Mouse (Mus musculus) adrenal gland, postnatal 25 days (tissue): ENCODE results near the gene Pcbp2. TPM values are rescaled to one million over a fixed set of nuclear protein-coding genes. Genes with fewer than 3 reads are reported as not detected.
A peak's percentile ranks its signal among the peaks of the same experiment; 100 is the strongest.

Experiments
- DNase-seq: peaks from one replicate; pipeline ENCODE4 v3.0.0; 2021; ENCODE audit warnings: mixed read lengths
- total RNA-seq: library from RNA; stranded (reverse); gene quantifications from 2 replicates; pipeline ENCODE4 v1.2.3, GENCODE M21; 2021

The Pcbp2 gene
- total RNA-seq, 1 experiment from 2014 or later, result 747 TPM

DNA sequence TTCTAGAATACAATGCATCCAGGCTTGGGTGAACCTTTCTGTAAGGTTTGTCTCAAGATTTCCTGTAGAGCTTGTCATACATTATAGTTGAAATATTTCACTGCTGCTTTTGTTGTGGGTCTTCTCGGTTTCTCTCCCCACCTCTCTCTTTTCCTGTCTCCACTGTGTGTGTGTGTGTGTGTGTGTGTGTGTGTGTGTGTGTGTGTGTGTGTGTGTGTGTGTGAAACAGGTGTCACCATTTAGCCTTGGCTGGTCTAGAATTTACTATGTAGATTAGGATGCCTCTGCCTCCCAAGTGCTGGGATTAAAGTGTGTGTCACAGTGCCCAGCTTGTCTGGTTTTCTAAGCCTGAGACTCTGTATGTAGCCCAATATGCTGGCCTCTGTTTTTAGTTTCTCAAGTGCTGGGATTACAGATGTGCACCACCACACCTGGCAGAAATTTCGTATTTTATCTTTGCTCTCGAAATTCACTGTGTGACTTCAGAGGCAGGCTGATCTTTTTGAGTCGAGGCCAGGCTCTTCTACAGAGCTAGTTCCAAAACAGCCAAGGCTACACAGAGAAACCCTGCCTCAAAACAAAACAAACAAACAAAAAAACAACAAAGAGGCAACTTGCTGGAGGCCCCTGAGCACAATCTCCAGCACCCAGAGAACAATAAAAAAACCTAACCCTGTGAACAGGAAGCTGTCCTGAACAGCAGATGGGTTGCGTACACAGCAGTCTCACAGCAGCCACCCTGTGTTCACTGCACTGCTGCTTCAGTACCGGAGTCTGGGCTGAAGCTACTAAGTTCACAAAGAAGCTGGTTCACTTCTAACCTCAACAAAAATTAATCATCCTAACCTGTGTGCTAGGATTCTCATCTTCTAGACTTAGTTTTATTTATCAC lies 56.0 kb downstream of the Pcbp2 start:
- DNase-seq, result no peak

- no peak for DNase-seq
Measured at GRCm38 (mm10) chr15:102527936-102528335, 57.6 kb downstream of the Pcbp2 start.

- DNase-seq, result no peak
Measured at GRCm38 (mm10) chr15:102528396-102528795, 58.1 kb downstream of the Pcbp2 start.

- DNase-seq, result no peak
Measured at GRCm38 (mm10) chr15:102530566-102530965, 60.2 kb downstream of the Pcbp2 start.

DNA sequence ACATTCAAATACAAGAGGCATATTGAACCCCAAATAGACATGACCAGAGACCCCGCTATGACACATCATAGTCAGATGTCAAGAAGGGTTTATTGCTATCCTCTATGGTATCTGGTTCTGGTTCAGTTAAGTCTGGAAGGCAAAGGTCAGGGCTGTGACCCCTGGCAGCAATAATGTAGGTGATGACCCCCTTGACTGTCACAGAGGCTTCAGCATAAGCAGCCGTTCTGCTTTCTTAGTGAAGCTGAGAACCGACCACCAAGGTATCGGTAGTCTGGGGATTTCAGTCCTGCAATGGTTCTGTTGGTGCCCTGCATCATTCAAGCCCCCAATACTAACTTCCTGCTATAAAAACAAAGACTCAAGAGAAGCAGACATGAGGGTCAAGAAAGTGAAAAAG lies 61.2 kb downstream of the Pcbp2 start:
- DNase-seq, result no peak

- no peak for DNase-seq
Measured at GRCm38 (mm10) chr15:102532106-102532900, 62.0 kb downstream of the Pcbp2 start.

DNA sequence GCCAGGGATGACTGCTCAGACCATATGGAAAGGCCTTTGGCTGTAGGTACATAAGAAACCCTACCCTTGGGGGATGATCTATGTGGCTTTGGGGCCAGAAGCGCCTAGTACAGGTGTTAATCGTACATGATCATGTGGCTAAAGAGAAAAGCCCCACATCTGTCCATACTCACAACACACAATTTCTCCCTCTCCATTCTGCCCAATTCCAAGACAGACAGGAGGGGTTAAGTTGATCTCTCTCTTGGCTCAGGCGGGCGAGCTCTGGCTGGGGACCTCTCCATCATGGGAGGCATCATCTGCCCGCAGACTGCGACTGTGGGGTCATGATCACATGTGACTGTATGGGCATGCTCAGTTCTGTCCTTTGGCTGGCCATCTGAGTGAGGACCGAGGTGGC lies 63.6 kb downstream of the Pcbp2 start:
- no peak for DNase-seq

DNA sequence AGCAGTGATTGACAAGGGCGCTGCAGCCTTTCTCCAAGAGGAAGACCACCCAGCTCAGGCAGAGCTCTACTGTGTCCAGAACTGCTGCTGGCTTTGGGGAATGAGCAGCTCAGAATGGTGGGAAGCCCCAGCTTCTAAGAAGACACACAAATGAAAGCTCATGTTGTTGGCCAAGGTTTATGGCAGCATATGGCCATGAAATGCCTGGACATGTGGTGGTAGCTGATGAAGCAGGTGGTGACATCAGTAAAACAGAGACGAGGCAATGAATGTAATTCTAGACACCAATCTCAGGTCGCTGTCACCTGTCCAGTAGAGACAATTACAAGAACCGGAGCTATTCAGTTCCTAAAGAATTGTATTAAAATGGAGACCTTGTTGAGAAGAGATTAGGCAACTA lies 74.5 kb downstream of the Pcbp2 start:
- DNase-seq, result no peak

DNA sequence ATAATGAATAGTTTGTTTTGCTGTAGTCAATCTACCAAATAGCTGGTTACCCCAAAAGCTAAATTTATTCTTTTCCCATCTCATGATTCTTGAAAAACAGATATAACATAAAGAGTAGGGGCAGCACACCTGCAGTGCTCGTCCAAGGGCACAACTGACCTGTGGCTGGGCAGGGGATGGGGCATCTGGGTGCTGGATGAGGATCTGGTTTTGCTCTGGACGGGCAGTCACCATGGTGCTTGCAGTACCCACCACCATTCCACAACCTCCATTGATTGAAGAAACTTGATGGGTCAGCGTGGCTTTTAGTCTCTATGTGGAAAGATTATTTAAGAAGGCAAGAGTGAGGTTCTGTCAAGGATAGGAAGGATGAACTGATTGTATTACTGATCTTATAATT lies 75.9 kb downstream of the Pcbp2 start:
- no peak for DNase-seq

DNA sequence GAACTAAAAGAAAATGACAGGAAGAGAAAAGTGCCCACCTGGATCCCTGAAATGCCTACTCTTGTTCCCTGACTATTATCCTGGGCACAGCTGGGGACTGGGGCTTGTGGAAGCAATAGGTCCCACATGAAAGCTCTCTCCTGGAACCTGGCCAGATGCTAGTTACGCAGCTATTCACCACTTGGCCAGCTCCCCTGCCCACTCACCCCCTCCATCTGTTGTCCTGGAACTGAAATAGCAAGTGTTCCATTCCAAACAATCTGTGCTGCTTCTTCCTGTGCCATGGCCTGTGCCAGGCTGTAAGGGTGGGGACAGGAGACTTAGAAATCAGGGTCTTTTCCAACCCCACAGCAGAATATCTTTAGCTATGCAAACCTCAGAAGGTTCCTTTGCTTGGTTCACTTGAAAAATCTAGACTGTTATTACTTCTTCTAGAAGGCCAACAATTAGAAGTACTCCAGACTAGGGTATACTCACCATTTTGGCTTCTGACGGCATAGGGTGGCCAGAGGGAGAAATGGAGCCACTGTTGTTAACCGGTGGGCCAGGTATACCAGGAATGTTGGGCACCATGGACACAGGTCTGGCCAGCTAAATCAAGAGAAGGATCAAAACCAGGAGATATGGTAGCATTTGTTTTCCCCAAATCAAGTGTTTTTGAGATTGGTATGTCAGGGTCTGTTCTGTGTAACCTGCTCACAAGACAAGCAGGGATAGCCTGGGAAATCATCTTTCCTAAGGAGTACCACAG lies 76.5 kb downstream of the Pcbp2 start:
- peak; percentile 54 for DNase-seq

DNA sequence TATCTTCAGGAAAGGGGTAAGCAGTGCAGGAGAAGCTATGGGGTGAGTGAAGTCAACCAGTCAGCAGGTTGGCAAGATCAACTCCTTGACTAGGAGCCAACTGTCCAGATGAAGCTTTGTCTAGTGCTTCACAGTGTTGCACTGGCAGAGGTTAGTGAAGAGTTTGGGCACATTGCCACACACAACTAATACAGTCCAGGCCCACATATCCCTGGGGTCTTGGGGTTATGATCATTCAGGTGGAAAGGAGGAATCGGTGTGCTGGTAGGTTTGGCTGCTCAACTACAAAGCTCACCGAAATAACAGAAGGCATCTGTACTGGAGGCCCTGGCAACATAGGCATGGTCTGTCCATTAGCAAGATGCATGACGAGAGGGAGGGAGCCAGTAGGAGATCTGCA lies 77.1 kb downstream of the Pcbp2 start:
- DNase-seq, result no peak

Other genes starting within 250 kb of the Pcbp2 start
- gene Itgb7, start 238.6 kb upstream of the Pcbp2 start, total RNA-seq, result 1.5 and 2.0 TPM in 2 replicates
- gene Rarg, start 213.0 kb upstream of the Pcbp2 start, total RNA-seq, result 21.5 and 25.7 TPM in 2 replicates
- gene Gm9918, start 200.0 kb upstream of the Pcbp2 start, total RNA-seq, result 0.15 TPM in 1 of 2 replicates, not detected in the other
- gene Mfsd5, start 191.1 kb upstream of the Pcbp2 start, total RNA-seq, result 36.3 and 36.7 TPM in 2 replicates
- gene Espl1, start 174.3 kb upstream of the Pcbp2 start, total RNA-seq, result 4.1 and 6.3 TPM in 2 replicates
- gene Pfdn5, start 144.4 kb upstream of the Pcbp2 start, total RNA-seq, result 379 TPM in 2 replicates
- gene Myg1, start 138.8 kb upstream of the Pcbp2 start, total RNA-seq, result 72.4 and 77.8 TPM in 2 replicates
- gene Aaas, start 119.8 kb upstream of the Pcbp2 start, total RNA-seq, result 14.4 and 24.0 TPM in 2 replicates
- 0.15 TPM in 1 of 2 replicates, not detected in the other for gene Sp7, start 103.4 kb upstream of the Pcbp2 start, total RNA-seq
- gene Sp1, start 64.4 kb upstream of the Pcbp2 start, total RNA-seq, result 49.9 and 82.8 TPM in 2 replicates
- 1.4 and 1.9 TPM in 2 replicates for gene Amhr2, start 25.2 kb upstream of the Pcbp2 start, total RNA-seq
- gene Prr13, start 11.5 kb upstream of the Pcbp2 start, total RNA-seq, result 100 and 158 TPM in 2 replicates
- not detected in 2 replicates for gene Gm10337, start 33.2 kb downstream of the Pcbp2 start, total RNA-seq
- gene Map3k12, start 46.5 kb downstream of the Pcbp2 start, total RNA-seq, result 8.1 and 12.0 TPM in 2 replicates
- gene Tarbp2, start 47.7 kb downstream of the Pcbp2 start, total RNA-seq, result 42.4 and 48.9 TPM in 2 replicates
- 3.4 and 6.6 TPM in 2 replicates for gene Npff, start 54.4 kb downstream of the Pcbp2 start, total RNA-seq
- gene Gm28047, start 154.5 kb downstream of the Pcbp2 start, total RNA-seq, result 2.2 TPM in 1 of 2 replicates, not detected in the other
- gene Atf7, start 154.9 kb downstream of the Pcbp2 start, total RNA-seq, result 78.0 and 81.1 TPM in 2 replicates
- 13.8 and 32.0 TPM in 2 replicates for gene Atp5g2, start 201.8 kb downstream of the Pcbp2 start, total RNA-seq